Mouse (Mus musculus) kidney, adult 11 months (tissue): ENCODE measurements at regions not wholly inside any gene's neighbourhood (a gene's known extent, or its start where the extent isn't known, plus 50 kb on each side); places are given as distances from the start of the nearest gene placed in this dataset.
"Not testable (repeated sequence)": the region's sequence is repeated elsewhere in the genome, so short reads cannot be mapped to it uniquely, and the experiment has no call there.

Source experiments
- DNase-seq: peaks from one replicate; pipeline ENCODE4 v3.0.0; 2022

GRCm38 (mm10) chr1:88752332-88752731 is 50.3 kb upstream of the Arl4c start:
- DNase-seq, result no peak

GRCm38 (mm10) chr1:88756658-88757057 is 54.6 kb upstream of the Arl4c start:
- DNase-seq, result no peak

GRCm38 (mm10) chr1:88757162-88757561 is 55.1 kb upstream of the Arl4c start:
- no peak for DNase-seq

- DNase-seq, result peak; percentile 35
Observed at GRCm38 (mm10) chr1:88757746-88758145, 55.7 kb upstream of the Arl4c start.

- no peak for DNase-seq
Observed at GRCm38 (mm10) chr1:88760643-88761042, 58.6 kb upstream of the Arl4c start.

- no peak for DNase-seq
Observed at GRCm38 (mm10) chr1:88761121-88761520, 59.1 kb upstream of the Arl4c start.

- no peak for DNase-seq
Observed at GRCm38 (mm10) chr1:88763725-88764364, 61.8 kb upstream of the Arl4c start.

- DNase-seq, result no peak
Observed at GRCm38 (mm10) chr1:88764478-88764877, 62.5 kb upstream of the Arl4c start.

- no peak for DNase-seq
Observed at GRCm38 (mm10) chr1:88777009-88777408, 75.0 kb upstream of the Arl4c start.

GRCm38 (mm10) chr1:88780262-88780661 is 78.2 kb upstream of the Arl4c start:
- no peak for DNase-seq

GRCm38 (mm10) chr1:88783083-88783482 is 81.1 kb upstream of the Arl4c start:
- no peak for DNase-seq

GRCm38 (mm10) chr1:88784866-88785620 is 83.0 kb upstream of the Arl4c start:
- no peak for DNase-seq

GRCm38 (mm10) chr1:88786066-88786465 is 84.0 kb upstream of the Arl4c start:
- DNase-seq, result no peak

GRCm38 (mm10) chr1:88790674-88791073 is 88.7 kb upstream of the Arl4c start:
- no peak for DNase-seq

- no peak for DNase-seq
Observed at GRCm38 (mm10) chr1:88794926-88795325, 92.9 kb upstream of the Arl4c start.

GRCm38 (mm10) chr1:88798473-88798872 is 96.5 kb upstream of the Arl4c start:
- DNase-seq, result no peak

- DNase-seq, result no peak
Observed at GRCm38 (mm10) chr1:88798874-88799273, 96.9 kb upstream of the Arl4c start.

- no peak for DNase-seq
Observed at GRCm38 (mm10) chr1:88799343-88799742, 97.3 kb upstream of the Arl4c start.

GRCm38 (mm10) chr1:88799789-88800188 is 97.8 kb upstream of the Arl4c start:
- no peak for DNase-seq

GRCm38 (mm10) chr1:88800411-88800810 is 98.4 kb upstream of the Arl4c start:
- DNase-seq, result peak; percentile 26

- not testable (repeated sequence) for DNase-seq
Observed at GRCm38 (mm10) chr1:88801151-88801550, 99.1 kb upstream of the Arl4c start.

- DNase-seq, result peak; percentile 13
Observed at GRCm38 (mm10) chr1:88806960-88807359, 104.9 kb upstream of the Arl4c start.

GRCm38 (mm10) chr1:88807901-88808300 is 105.9 kb upstream of the Arl4c start:
- DNase-seq, result no peak

GRCm38 (mm10) chr1:88808508-88808907 is 106.5 kb upstream of the Arl4c start:
- no peak for DNase-seq

GRCm38 (mm10) chr1:88809756-88810155 is 107.7 kb upstream of the Arl4c start:
- DNase-seq, result no peak
